Mouse (Mus musculus) brain, embryonic 14.5 days (tissue): Measurements from ENCODE around the gene Actn1.

Source experiments
- CTCF ChIP-seq: fragments of 200-500 bp; IDR thresholded peaks from 2 replicates; pipeline ENCODE4 v1.5.1; 2012; ENCODE audit warnings: inconsistent platforms, mild to moderate bottlenecking, moderate library complexity, borderline replicate concordance; ENCODE audit not compliant: insufficient read depth, insufficient read length; ENCODE audit errors: extremely low read depth
- POLR2A ChIP-seq: fragments of 200-500 bp; IDR thresholded peaks from 2 replicates; pipeline ENCODE4 v1.6.1; 2012; ENCODE audit warnings: mild to moderate bottlenecking, inconsistent platforms, borderline replicate concordance; ENCODE audit not compliant: poor library complexity, insufficient read depth, insufficient read length, severe bottlenecking; ENCODE audit errors: extremely low read depth

DNA sequence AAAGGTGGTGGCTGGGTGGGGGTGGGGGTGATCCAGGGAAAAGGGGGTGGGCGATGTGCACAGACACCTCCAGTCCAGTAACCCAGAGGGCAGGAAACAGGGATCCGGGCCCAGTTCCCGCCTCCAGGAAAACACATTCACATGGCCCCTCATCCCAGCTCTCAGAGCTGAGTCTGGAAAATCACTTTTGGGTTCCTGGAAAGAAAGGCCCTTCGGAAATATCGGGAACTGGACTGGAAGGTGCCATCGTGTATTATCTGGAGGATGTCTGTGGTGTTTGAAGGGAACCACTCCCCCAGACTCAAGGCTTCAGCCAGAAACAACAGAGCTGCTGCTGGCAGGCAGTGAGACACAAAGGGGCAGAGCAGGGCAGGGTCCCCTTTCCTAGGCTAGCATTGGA lies 10.6 kb downstream of the Actn1 start:
- no peak for TF ChIP-seq POLR2A
- TF ChIP-seq CTCF: no peak
